ENCODE assay signal across 30 mouse cellular contexts in the genomic region with DNA sequence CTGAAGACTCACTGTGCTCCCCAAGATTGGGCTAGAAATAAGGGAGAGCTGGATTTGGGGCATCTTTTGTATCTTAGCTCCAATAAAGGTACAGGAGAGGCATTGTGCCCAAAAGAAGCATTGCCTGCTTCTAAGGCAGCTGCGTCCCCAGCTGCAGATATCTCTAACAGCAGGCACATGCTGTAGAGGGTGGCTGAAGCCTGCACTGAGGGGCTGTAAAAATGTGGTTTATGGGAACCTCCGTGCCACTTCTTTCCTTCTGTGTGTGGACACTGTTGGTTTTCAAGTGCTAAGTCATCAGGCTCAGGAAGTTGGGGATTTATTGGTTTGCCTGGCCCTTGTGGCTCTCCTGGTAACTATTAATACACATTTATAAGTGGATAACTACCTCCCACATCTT. TPM values are rescaled to one million over a fixed set of nuclear protein-coding genes. Genes with fewer than 3 reads are reported as not detected.
"Had no signal": no experiment of that assay in that cellular context is flagged by ENCODE, and none has a peak within 500 bp of the region (broad histone marks: within the 10 kb centered on the region; RNA-seq: fewer than 3 reads in every experiment).

No protein-coding gene starts in this region.

- DNase-seq: cerebellum, adult 18-20 months; cerebellum, adult 2 months; cerebellum, adult 8-10 months; cerebellum, adult 9-10 months; cerebellum, adult 9-11 months; cerebellum, postnatal 10 days; cerebellum, postnatal 14 days; cerebellum, postnatal 25 days; cerebellum, postnatal 36 days; embryo, embryonic 11 days; forebrain, postnatal 0 days; gastrocnemius, adult 2 months; gastrocnemius, postnatal 10 days; gastrocnemius, postnatal 14 days; gastrocnemius, postnatal 25 days; gastrocnemius, postnatal 36 days; heart, adult 11 months; heart, adult 18-20 months had no signal

- H3K9me3 ChIP-seq: embryonic facial prominence, embryonic 10.5 days; embryonic facial prominence, embryonic 12.5 days; embryonic facial prominence, embryonic 13.5 days; embryonic facial prominence, embryonic 15.5 days; forebrain, embryonic 10.5 days; forebrain, embryonic 12.5 days; forebrain, embryonic 13.5 days; forebrain, embryonic 15.5 days had no signal

- H3K27ac ChIP-seq: embryonic facial prominence, embryonic 10.5 days; embryonic facial prominence, embryonic 12.5 days; embryonic facial prominence, embryonic 13.5 days; embryonic facial prominence, embryonic 15.5 days; forebrain, embryonic 10.5 days; forebrain, embryonic 12.5 days; forebrain, embryonic 13.5 days; forebrain, embryonic 15.5 days; gastrocnemius, adult 2 months had no signal

- H3K27me3 ChIP-seq: embryonic facial prominence, embryonic 12.5 days; embryonic facial prominence, embryonic 13.5 days; embryonic facial prominence, embryonic 15.5 days; forebrain, embryonic 12.5 days; forebrain, embryonic 13.5 days; forebrain, embryonic 15.5 days had no signal

- H3K4me1 ChIP-seq: embryonic facial prominence, embryonic 10.5 days; embryonic facial prominence, embryonic 12.5 days; embryonic facial prominence, embryonic 13.5 days; forebrain, embryonic 10.5 days; forebrain, embryonic 12.5 days; forebrain, embryonic 13.5 days; forebrain, embryonic 15.5 days had no signal

- ATAC-seq: forebrain, embryonic 13.5 days; forebrain, embryonic 14.5 days; forebrain, embryonic 15.5 days; forebrain, embryonic 16.5 days; forebrain, postnatal 0 days had no signal

- H3K36me3 ChIP-seq: embryonic facial prominence, embryonic 10.5 days; embryonic facial prominence, embryonic 12.5 days; embryonic facial prominence, embryonic 13.5 days; embryonic facial prominence, embryonic 15.5 days; forebrain, embryonic 10.5 days; forebrain, embryonic 12.5 days; forebrain, embryonic 15.5 days had no signal

- H3K4me3 ChIP-seq: embryonic facial prominence, embryonic 10.5 days; embryonic facial prominence, embryonic 12.5 days; embryonic facial prominence, embryonic 13.5 days; embryonic facial prominence, embryonic 15.5 days; erythroblast, embryonic 14.5 days; forebrain, embryonic 10.5 days; forebrain, embryonic 12.5 days; forebrain, embryonic 13.5 days; forebrain, embryonic 15.5 days; gastrocnemius, adult 2 months had no signal

- H3K9ac ChIP-seq: embryonic facial prominence, embryonic 12.5 days; embryonic facial prominence, embryonic 13.5 days; embryonic facial prominence, embryonic 15.5 days; forebrain, embryonic 12.5 days; forebrain, embryonic 13.5 days; forebrain, embryonic 15.5 days; forebrain, postnatal 0 days had no signal

- H3K4me2 ChIP-seq: embryonic facial prominence, embryonic 12.5 days; embryonic facial prominence, embryonic 13.5 days; embryonic facial prominence, embryonic 15.5 days; forebrain, embryonic 12.5 days; forebrain, embryonic 13.5 days; forebrain, embryonic 15.5 days had no signal

RNA-seq across cellular contexts. Expression of gene 1500015O10Rik, which starts 11.6 kb away (rescaled TPM):
- total RNA-seq: granulocyte monocyte progenitor cell, adult 5-6 weeks had no signal
- polyA plus RNA-seq: embryonic facial prominence, embryonic 10.5 days; erythroblast, embryonic 14.5 days had no signal
